Mouse (Mus musculus) liver, embryonic 16.5 days (tissue): ENCODE measurements around the gene Fscn1. TPM values are rescaled to one million over a fixed set of nuclear protein-coding genes. Genes with fewer than 3 reads are reported as not detected.

Source experiments
- ATAC-seq: fragments of 200-750 bp; cut with Nextera tagmentation; 2 replicates; pipeline ENCODE4 v1.8.0; 2017; ENCODE audit warnings: low read depth, mild to moderate bottlenecking, moderate number of reproducible peaks, moderate library complexity
- H3K27ac ChIP-seq: fragments of 300-500 bp; sonication (generic); 2 replicates; pipeline ENCODE4 v1.5.1; 2014; ENCODE audit warnings: mild to moderate bottlenecking, low read length
- H3K27me3 ChIP-seq: fragments of 300-500 bp; sonication (generic); 2 replicates; pipeline ENCODE4 v1.6.1; 2014; ENCODE audit warnings: low read depth, low read length, mixed read lengths; ENCODE audit not compliant: control insufficient read depth, insufficient read depth
- H3K36me3 ChIP-seq: fragments of 300-500 bp; sonication (generic); 2 replicates; pipeline ENCODE4 v1.6.1; 2014; ENCODE audit warnings: mild to moderate bottlenecking; ENCODE audit not compliant: control insufficient read depth, insufficient read depth
- H3K4me1 ChIP-seq: fragments of 300-500 bp; sonication (generic); 2 replicates; pipeline ENCODE4 v1.6.1; 2014; ENCODE audit warnings: low read depth, low read length, mixed read lengths; ENCODE audit not compliant: control insufficient read depth
- H3K4me2 ChIP-seq: fragments of 300-500 bp; sonication (generic); 2 replicates; pipeline ENCODE4 v1.6.1; 2014; ENCODE audit warnings: low read depth, low read length, mixed read lengths
- H3K4me3 ChIP-seq: fragments of 300-500 bp; sonication (generic); 2 replicates; pipeline ENCODE4 v1.5.1; 2014; ENCODE audit warnings: low read depth, mild to moderate bottlenecking, low read length
- H3K9ac ChIP-seq: fragments of 300-500 bp; sonication (generic); 2 replicates; pipeline ENCODE4 v1.6.1; 2014; ENCODE audit warnings: low read depth, low read length
- H3K9me3 ChIP-seq: fragments of 300-500 bp; sonication (generic); replicated peaks from 2 replicates; pipeline ENCODE4 v1.6.1; 2016; ENCODE audit warnings: low read length; ENCODE audit not compliant: control insufficient read depth
- WGBS: fragments of 180-500 bp; shearing (Covaris S2); extraction: QIAGEN DNeasy Blood & Tissue Kit; methylation state at CpG from one replicate; pipeline ENCODE4 v1.1.7; 2014; ENCODE audit not compliant: insufficient replicate concordance; 5-methylcytosine and 5-hydroxymethylcytosine counted together
- polyA plus RNA-seq: library from polyadenylated mRNA; unstranded; fragments of >200 nt; fragmentation: Nextera tagmentation; extraction: Ambion mirVana; gene quantifications from 2 replicates; pipeline ENCODE4 v1.2.1, GENCODE M21; 2015

Fscn1 gene
- polyA plus RNA-seq, 1 experiment from 2014 or later: 20.4 TPM

DNA sequence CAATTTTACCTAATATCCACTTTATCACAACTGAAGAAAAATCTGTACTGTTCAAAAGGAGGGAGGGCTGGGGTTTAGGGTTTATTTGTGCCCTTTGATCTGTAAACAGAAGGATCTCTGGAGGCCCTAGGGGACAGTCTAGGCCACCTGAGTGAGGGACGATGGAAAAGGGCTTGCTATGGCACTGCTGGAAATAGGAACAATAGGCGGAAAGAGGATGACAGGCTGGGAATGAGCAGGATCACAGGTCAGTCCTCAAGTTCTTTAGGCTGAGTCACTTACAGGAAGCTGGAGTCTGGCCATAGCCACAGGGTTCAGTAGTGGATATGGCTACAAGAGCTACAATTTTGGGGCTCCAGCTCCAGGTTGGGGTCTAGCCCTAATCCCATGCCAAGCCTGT lies 38.0 kb downstream of the Fscn1 start:
- WGBS: 47% methylated on average over 2 of the region's 2 CpGs
- Histone ChIP-seq H3K4me1 (peaks cover 6% of the 10 kb centered on the region), H3K9ac (no peak overlapping the region), H3K36me3 (peaks cover 2% of the 10 kb centered on the region; the same call in 1 of the 2 replicates), H3K27ac (no peak overlapping the region), H3K4me3 (no peak overlapping the region), H3K4me2 (no peak overlapping the region), H3K27me3 (no peaks in the 10 kb centered on the region), H3K9me3 (no peaks in the 10 kb centered on the region)
- ATAC-seq: peak; percentile 42; the same call in 1 of the 2 replicates

DNA sequence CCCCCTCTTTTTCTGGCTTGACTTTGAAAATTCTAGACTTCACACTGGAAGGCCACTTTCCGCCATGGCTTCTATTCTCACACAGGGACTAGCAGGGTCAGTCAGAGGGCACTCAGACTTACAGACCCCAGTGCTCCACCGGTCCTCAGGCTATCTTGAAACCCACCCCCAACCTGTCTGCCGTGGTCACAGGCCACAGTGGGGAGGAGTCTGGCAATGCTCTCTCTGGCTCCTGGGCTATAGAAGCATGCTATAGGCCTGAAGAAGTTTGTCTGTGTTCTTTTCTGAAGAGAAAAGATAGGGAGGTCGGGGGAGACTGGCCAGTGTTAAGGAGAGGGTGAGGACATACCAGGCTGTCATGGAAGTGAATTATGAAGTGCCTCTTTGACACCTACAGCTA lies 39.9 kb downstream of the Fscn1 start:
- H3K9me3 ChIP-seq: no peaks in the 10 kb centered on the region
- H3K36me3 ChIP-seq: no peaks in the 10 kb centered on the region
- H3K4me2 ChIP-seq: no peak overlapping the region
- no peak overlapping the region for H3K9ac ChIP-seq
- H3K4me1 ChIP-seq: peaks cover 6% of the 10 kb centered on the region
- ATAC-seq: no peak
- H3K4me3 ChIP-seq: no peak overlapping the region
- 50% methylated on average over 4 of the region's 4 CpGs for WGBS
- H3K27me3 ChIP-seq: no peaks in the 10 kb centered on the region
- peak overlapping the region; percentile 37; the same call in 1 of the 2 replicates for H3K27ac ChIP-seq

DNA sequence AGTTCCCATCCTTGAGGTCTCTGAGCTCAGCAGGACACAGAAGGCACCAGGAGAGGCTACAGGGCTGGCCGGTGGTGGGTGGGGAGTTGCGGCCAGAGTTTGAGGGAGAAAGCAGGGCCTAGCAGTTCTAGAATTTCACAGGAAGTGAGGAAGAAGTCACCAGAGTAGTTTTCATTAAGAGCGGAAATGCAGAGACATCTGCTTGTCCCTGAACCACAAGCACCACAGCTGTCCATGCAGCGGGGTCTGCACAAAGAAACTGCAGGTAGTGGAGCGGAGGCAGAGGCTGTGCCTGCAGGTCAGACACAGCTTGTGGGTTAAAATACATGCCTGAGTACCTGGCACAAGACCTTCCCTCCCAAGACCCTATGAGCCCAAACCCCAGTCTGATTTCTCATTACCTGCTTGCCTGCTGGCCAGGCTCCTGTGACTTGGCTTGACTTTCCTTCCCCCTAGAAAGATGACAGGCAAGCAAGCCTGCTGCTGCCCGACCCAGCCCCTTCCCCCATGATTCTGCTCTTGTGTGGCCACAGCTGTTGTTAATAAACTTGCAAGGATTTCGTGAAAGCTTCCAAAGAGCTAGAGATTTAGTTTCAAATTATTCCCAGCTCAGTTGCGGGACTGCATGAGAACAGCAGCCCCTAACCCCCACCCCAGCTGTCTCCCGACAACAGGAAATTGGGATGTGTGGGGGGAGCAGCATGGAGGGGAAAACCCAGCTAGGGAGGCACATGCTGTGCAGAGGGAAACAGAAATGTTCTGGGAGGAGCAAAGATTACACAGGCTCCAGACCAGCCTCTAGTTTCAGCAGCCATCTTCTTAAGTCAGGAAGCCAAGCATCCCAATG lies 40.7 kb downstream of the Fscn1 start:
- Histone ChIP-seq H3K36me3 (no peaks in the 10 kb centered on the region), H3K9ac (no peak overlapping the region), H3K27ac (peak overlapping the region; percentile 43), H3K4me2 (no peak overlapping the region), H3K4me3 (no peak overlapping the region), H3K27me3 (no peaks in the 10 kb centered on the region), H3K9me3 (no peaks in the 10 kb centered on the region), H3K4me1 (peaks cover 6% of the 10 kb centered on the region)
- peak; percentile 30; the same call in 1 of the 2 replicates for ATAC-seq
- 55% methylated on average over 9 of the region's 9 CpGs for WGBS

DNA sequence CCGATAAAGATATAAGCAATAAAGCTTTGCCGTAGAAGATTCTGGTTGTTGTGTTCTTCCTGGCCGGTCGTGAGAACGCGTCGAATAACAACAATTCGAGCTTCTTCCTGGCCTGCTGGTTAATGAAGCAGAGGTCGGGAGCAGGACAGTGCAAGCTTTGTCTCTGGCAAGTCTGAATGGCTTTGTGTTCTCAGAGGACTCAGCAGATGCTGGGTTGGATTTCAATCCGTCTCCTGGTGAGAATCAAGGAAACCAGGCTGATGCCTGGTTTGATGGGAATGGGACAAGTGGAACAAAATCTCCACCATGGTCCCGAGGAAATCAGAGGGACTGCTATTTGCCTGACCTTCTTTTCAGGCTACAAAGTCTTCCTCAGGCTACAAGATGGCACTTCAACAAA lies 49.2 kb downstream of the Fscn1 start:
- Histone ChIP-seq H3K4me1 (no peaks in the 10 kb centered on the region), H3K9me3 (no peaks in the 10 kb centered on the region), H3K27ac (no peak overlapping the region), H3K4me2 (no peak overlapping the region), H3K27me3 (no peaks in the 10 kb centered on the region), H3K9ac (no peak overlapping the region), H3K4me3 (no peak overlapping the region), H3K36me3 (peaks cover 17% of the 10 kb centered on the region)
- WGBS: 87% methylated on average over 10 of the region's 11 CpGs
- ATAC-seq: no peak

DNA sequence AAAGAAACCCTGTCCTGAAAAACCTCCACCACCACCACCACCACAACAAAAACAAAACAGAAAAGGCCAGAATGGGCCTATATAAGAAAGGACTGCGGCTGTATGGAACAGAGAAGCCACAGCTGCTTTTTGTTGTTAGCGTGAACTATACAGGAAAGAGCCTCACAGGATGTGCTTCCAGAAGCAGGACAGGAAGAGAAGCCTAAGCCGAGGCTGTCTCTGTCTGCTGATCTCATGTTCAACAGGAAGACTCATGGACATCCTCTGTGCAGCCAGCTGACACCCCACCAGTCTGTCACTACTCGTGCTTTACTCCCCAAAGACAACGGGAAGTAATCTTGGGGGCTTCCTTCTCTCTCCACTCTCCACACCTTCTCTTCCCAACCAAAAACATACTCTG lies 57.3 kb downstream of the Fscn1 start:
- 46% methylated on average over 5 of the region's 5 CpGs for WGBS

More for the DNA sequence above, 57.3 kb downstream of the Fscn1 start:
- Histone ChIP-seq H3K9ac (no peak overlapping the region), H3K4me3 (no peak overlapping the region), H3K9me3 (no peaks in the 10 kb centered on the region), H3K4me2 (no peak overlapping the region), H3K27ac (no peak overlapping the region), H3K36me3 (peaks cover 23% of the 10 kb centered on the region), H3K4me1 (no peaks in the 10 kb centered on the region), H3K27me3 (no peaks in the 10 kb centered on the region)
- ATAC-seq: peak; percentile 32; the same call in 1 of the 2 replicates

Other genes with a start within 250 kb of the Fscn1 start
- 2.6 and 3.4 TPM in 2 replicates for gene Tnrc18, start 142.7 kb upstream of the Fscn1 start, polyA plus RNA-seq
- 2.7 TPM in 2 replicates for gene Fbxl18, start 64.9 kb upstream of the Fscn1 start, polyA plus RNA-seq
- gene Actb, start 53.6 kb upstream of the Fscn1 start, polyA plus RNA-seq: 6,197 and 6,568 TPM in 2 replicates
- gene Rnf216, start 152.7 kb downstream of the Fscn1 start, polyA plus RNA-seq: 14.3 and 14.6 TPM in 2 replicates
- gene Olfr718-ps1, start 187.2 kb downstream of the Fscn1 start, polyA plus RNA-seq: not detected in 2 replicates
- 1.4 and 1.5 TPM in 2 replicates for gene Rbak, start 220.4 kb downstream of the Fscn1 start, polyA plus RNA-seq
- not detected in 2 replicates for gene Spdye4b, start 220.7 kb downstream of the Fscn1 start, polyA plus RNA-seq